Mouse (Mus musculus) embryo, embryonic 11 days (tissue): ENCODE results near the gene Vac14.

Experiments used
- DNase-seq: peaks from one replicate; pipeline ENCODE4 v3.0.0-alpha.2; 2015

Gene Vac14

DNA sequence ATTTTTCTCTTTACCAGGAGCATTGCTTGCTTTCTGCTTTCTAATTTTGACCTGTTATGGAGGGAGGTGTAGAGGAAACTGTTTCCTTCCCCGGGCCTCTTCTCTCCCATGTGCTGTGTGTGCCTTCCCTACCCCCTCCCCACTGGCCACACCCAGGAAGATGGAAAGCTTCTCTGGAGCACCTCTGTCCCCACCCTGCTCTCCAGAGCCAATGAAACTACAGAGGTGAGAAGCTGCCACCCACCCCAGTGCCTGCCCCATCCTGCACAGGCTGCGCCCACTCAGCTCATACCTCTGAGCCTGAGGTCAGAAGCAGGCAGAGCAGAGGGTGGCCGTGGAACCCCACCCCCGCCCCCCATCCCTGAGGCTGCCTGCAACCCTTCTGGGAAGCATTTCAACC, 136.3 kb downstream of the Vac14 start:
- no peak for DNase-seq

DNA sequence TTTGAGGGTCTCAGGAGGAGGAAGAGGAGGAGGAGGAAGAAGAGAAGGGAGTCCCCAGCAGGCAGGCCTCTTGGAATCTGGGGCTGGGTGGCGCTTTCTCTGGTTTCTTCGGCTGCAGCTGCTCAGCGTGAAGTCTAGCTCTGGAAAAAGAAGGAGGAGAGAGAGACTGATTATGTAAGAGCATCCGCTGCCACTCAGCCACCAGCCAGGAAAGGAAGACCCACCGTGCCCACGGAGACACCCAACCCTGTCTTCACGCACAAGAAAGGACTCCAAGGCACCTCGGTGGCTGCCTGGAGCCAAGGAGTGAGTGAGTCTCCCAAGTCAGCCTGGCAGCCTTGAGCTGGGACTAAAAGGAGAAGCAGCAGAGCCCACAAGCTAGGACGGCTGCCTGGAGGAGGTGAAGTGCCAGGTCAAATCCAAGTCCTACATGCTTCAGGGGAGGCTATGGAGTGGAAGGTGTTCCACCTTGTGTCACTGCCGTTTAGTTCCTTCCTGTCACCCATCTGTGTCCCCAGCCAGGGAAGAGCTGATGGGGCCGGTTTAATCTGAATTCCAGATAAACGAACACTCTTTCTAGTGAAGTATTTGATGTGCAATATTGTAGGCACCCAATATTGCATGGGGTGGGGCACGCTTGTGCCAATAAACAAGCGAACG, 137.3 kb downstream of the Vac14 start:
- DNase-seq, result no peak

DNA sequence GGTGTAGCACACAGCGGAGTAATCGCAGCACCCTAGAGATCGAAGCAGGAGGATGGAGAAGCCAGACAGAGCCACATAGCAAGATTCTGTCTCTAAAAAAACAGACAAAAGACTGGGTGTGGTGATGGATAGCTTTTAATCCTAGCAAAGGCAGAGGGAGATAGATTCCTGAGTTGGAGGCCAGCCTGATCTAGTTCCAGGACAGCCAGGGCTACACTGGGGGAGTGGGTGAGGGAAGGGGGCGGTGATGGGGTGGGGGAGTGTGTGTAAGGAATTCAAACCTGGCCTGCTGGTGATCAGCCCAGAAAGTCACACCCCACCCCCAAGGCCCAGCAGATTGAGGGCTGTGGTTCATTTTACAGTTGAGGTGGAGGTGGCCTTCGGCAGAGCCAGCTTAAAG, 137.8 kb downstream of the Vac14 start:
- no peak for DNase-seq

DNA sequence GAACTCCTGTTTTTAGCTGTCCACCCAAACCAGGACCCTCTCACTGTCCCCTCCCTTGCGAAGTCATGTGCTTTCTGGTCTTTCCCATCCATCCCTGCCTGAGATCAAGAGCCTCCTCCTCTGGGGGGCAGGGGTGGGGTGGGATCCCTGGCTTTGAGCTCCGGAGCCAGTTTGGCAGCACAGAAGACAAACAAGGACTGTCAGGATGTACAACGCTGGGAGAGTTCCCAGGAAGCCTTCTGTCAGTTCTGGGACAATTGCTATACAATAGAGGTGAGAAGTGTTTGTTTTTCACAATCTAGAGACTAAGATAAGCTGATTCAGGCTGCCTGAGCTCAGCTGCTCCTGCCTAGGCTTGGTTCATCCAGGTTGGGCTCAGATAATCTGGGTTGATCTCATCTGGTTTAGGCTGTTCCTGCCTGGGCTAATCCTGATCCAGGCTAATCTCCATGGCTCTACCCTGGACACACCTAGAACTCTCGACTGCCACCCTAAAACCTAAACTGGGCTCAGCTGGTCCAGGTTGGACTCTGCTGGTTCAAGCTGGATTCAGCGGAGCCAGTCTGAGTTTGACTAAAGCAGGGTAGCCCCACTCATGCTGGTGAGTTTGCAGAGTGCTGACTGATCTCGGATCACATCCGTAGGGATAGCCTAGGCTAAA, 142.0 kb downstream of the Vac14 start:
- DNase-seq, result no peak

DNA sequence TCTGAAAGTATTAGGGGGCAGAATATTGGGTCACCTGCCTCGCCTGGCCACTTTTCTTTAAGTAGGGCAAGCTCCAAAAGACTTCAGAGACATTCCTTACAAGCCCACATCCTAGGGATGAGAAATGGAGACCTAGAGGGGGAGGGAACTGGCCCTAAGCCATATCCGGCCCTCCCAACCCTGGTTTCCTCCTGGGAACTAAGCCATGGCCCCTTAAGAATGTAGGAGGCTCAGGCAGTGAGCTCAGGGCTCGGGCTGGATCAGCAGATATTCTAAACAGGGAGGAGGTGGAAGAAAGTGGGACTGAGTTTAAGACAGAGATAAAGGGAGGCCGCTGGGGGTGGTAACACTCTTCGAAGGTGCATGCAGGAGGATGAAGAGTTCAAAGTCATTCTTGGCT, 142.8 kb downstream of the Vac14 start:
- no peak for DNase-seq

DNA sequence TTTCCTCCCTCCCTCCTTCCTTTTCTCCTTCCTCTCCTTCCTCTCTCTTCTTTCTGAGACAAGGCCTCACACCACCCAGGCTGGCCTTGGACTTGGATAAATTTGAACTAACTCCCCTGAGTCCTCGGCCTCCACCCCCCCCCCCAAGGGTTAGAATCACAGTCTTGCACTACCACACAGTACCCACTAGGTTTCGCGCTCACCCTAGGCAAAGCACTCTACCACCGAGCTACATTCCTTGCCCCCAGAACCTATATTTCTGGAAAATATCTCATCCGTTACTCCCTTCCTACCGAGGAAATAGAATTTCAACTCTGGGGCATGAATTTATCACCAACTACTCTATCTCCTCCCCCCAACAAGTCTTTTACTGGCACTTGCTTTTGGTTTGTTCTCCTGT, 143.6 kb downstream of the Vac14 start:
- peak; percentile 16 for DNase-seq

DNA sequence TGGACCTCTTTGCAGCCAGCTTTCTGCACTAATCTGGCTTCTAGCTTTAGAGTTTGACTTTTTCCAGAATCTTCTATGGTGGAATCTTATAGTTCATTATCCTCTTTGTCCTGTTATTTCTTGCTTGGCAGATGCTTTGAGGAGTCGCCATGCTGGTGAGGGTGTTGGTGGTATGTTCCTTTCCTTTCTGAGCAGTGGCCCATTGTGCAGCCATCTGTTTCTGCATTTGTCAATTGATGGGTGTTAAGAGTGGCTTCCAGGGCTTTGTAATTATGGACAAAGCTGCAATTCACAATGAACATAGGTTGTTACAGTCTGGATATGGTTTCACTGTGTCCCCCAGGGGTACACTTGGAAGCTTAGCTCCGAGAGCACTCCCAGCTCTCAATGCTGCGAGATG, 146.3 kb downstream of the Vac14 start:
- no peak for DNase-seq

DNA sequence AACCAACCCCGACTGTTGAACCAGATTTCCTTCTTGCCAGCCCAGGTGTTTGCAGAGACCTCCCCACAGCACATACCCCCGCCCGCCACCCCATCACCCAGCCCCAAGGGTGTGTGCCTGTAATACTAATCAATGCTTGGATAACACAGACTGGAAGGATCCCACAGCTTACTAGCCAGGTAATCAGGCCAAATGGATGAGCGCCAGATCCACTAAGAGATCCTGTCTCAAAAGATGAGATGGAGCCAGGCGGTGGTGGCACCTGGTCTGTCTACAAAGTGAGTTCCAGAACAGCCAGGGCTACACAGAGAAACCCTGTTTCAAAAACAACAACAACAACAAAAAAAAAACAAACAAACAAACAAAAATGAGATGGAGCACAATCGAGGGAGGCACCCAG, 148.9 kb downstream of the Vac14 start:
- DNase-seq, result no peak
